Mouse (Mus musculus) embryonic fibroblast, embryonic 13.5 days (primary cell): ENCODE measurements at regions not wholly inside any gene's neighbourhood (a gene's known extent, or its start where the extent isn't known, plus 50 kb on each side); places are given as distances from the start of the nearest gene placed in this dataset.

ENCODE experiments used
- CTCF ChIP-seq: IDR thresholded peaks from 2 replicates; pipeline ENCODE4 v1.5.1; 2011; ENCODE audit warnings: mild to moderate bottlenecking, control low read depth, low read length, moderate library complexity, borderline replicate concordance; ENCODE audit not compliant: insufficient read depth
- POLR2A ChIP-seq: IDR thresholded peaks from 2 replicates; pipeline ENCODE4 v1.6.1; 2011; ENCODE audit warnings: low read depth, mild to moderate bottlenecking, control low read depth, low read length, moderate library complexity

- TF ChIP-seq POLR2A, result no peak
- no peak for TF ChIP-seq CTCF
Observed at GRCm38 (mm10) chr6:47375705-47376104, 77.5 kb upstream of the Cul1 start.
